Mouse (Mus musculus) c-Kit-negative CD71-positive TER-119-positive erythroid progenitor cells, embryonic 14.5 days (primary cell): Measurements from ENCODE around the gene Prkca.

Source experiments
- DNase-seq: peaks from one replicate; pipeline ENCODE4 v3.0.0-alpha.2; 2013; ENCODE audit warnings: low read depth, low spot score

Gene Prkca

DNA sequence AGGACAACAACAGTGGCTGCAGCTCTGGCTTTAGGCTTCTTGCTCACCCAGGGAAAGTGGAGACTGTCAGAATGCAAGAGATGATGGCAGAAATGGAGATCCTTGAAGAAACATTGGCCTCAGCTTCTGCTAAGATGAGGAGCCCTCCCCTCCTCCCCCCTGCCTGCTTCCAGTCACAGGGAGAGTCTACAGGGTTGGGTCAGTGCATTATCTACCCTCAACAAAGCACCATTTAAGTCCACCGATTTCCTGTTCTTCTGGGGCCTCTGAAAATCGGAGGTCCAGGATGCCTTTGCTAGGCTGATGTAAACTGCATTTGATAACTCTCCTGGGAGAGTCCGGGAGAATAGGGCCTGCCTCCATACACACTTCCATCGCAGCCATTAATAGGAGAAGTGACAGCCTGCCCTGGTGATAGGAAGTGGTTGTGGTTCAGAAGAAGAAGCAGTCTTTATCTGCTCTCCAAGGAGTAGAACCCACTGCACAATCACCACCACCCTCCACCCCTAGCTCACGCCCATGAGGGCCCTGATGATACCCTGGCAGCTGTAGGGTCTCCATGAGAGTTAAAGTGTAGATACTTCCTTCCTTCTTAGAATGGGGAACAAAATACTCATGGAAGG, 108.5 kb downstream of the Prkca start:
- no peak for DNase-seq

DNA sequence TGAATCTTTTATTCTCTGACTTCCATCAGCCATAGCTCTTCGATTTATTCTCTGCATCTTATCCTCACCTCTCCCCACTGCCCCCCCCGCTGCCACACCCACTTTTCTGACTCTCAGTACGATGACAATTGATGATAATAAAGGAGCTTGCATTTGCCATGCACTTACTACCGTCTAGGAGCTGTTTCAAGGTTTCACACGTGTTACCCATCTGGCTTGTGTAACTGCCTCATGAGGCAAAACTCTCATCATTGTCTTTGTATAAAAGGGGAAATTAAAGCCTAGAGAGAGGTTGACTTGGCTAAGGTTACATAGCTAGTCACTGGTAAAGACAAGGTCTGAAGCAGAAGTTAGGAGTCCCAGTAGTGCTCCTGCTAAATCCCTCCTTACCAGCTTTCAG, 110.7 kb downstream of the Prkca start:
- no peak for DNase-seq

GRCm38 (mm10) chr11:108230101-108230500, 113.6 kb downstream of the Prkca start:
- DNase-seq: no peak

DNA sequence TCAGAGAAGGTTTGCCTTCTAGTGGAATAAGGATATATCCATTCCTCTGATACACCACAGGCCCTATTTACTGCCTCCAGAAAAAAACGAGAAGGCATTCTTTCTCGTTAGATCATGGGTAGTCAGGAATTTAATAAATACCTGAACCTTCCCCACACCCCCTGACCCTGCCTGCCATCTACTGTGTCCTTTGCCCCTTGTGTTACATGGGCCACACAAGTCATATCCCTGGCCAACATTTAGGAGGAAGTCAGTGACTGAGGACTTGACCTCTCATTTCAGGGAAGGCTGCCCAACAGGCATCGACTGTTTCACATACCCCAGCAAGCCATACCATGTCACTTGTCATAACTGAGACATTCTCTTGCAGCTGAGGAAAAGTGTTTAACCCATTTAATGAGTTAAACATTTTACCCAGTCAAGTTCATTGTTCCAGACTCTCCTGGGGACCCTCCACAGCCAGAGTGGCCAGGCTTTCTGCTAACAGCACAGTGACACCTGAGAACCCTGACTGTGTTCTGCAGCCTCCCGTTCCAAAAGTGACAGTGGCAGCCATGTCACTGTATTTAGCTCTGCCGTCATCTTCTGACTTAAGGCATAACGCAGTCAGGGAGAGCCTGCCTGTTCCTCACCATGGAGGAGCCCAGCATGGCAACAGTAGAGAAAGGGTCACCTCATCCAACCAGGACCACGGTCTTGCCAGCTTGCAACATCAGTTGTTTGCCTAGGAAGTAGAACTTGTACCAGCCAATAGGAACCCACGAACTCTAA, 114.4 kb downstream of the Prkca start:
- no peak for DNase-seq

DNA sequence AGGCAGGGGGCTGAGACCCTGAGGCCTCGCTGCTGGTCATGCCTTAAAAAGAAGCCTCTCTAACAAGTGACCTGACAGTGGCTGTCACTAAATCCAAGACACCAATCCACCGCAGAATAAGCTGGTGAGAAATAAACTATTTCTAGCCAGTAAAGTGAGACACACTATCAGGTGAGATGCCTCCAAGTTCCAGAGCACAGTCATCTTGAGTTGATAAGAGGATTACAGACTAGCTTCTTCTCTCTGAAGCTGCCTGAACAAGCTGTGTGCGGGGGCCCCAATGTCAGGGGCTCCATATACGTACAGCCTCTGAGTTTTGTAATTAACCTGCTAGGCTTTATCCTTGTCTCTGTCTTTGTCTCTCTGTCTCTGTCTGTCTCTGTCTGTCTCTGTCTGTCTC, 115.2 kb downstream of the Prkca start:
- no peak for DNase-seq

DNA sequence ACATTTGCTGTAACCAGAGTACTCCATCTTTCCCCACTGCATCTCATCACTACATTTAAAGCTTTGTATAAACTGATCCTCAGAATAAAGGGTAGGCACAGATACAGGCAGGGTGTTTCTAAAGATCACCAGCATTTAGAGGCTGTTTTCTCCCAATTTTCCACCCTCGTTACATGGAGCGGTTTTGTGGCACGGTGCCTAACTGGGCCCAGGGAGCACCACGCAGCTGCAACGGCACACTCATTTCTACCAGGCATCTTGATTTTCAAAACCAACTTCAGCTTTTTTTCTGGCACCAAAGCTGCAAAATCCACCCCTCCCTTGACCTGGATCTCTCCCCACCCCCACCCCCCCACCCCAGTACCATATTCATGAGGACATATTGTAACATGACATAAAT, 117.5 kb downstream of the Prkca start:
- DNase-seq: no peak

DNA sequence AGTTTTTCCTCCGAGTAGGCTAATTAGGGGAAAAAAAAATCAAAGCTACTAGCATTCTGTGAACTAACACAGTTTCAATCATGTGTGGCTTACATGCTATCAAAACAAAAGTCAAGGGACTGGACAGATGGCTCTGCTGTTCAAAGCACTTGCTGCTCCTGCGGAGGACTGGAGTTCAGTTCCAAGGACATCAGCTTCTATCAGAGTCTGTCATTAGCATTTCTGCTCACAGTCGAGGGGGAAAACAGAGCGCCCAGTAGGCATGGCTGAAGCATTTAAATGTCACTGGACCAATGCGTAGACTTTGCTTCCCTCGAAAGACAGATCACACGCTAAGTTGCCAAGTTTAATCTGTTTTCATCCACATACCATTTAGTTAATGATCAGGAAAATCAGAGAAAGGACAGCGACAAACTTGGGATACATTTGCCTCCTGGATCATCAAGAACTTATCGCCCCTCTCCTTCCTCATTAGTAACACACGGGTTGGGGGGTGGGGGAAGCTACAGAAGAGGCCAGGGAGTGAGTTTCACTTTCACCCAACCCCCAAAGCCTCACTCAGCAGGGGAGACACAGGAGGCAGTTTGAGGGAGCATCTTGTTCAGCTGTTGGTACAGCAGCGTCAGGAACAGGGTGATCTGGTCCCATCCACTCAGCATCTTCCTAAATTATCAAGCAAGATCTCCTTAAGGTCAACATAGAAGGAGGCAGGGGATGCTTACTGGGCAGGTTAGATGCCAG, 119.3 kb downstream of the Prkca start:
- DNase-seq: no peak

GRCm38 (mm10) chr11:108223613-108224232, 120.0 kb downstream of the Prkca start:
- no peak for DNase-seq

GRCm38 (mm10) chr11:108223154-108223553, 120.6 kb downstream of the Prkca start:
- no peak for DNase-seq

DNA sequence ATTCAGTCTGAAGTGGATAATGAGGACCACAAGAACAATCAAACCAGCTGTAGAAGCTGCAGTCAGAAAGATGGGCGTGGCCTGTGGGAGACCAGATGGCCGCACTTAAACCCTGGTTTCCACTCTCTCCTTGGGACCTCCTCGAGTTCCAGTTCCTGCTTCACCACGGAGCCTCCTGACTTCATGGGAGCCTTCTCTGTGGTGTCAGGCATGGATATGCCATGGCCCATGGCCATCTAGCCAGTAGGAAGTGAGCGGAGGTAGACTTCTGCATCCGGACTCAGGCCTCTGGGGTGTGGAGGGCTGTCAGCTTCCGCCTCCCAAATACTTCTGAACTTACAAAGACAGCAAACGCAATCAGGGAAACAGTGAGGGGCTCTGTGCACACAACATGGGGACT, 121.1 kb downstream of the Prkca start:
- no peak for DNase-seq

DNA sequence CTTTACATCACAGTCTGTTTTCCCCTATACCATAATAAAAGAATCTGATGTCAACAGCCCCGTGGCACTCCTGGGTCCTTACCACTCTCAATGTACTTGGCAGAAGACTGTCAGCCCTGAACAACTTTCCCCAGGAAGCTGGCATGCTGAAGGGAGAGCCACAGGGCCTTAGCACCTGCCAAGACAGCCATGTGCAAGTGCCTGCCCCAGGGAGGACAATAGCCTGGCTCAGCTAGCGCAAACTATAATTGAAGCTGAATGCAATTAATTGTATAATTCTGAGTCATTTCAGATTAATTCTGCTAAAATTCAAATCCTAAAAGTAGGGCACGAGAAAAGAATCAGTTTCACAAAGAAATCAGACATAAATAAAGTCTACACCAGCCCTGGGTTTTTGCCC, 121.7 kb downstream of the Prkca start:
- DNase-seq: no peak

DNA sequence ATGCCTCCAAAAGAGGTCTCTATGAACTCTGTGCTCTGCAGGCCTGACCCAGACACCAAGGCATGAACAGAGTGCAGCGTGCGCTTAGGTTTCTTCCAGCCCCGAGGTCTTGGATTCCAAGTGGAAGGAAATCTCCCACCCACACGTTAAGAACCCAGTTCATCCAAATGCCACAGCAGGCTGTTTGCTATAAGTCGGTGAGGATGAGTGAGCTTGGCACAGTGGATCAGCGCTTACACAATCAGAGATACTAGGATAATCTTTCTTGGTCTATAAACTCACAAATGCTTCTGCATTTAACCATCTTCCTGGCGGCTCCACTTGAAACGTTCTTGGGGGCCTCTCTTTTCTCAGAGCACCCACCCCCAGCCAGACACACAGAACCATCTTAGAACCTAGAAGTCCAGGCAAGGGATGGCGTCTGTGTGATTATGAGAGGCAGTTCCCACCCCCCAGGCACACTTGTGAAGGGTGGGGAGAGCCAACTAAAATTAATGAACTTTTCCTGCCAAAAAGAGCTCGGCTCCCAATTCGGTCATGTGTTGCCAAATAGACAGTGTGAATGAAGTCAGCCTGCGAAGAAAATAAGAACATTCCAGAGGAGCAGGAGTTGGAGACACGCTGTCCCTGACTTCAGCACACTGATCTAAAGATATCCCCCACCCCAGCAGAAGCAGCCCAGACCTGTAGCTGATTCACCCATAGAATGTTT, 122.4 kb downstream of the Prkca start:
- no peak for DNase-seq

DNA sequence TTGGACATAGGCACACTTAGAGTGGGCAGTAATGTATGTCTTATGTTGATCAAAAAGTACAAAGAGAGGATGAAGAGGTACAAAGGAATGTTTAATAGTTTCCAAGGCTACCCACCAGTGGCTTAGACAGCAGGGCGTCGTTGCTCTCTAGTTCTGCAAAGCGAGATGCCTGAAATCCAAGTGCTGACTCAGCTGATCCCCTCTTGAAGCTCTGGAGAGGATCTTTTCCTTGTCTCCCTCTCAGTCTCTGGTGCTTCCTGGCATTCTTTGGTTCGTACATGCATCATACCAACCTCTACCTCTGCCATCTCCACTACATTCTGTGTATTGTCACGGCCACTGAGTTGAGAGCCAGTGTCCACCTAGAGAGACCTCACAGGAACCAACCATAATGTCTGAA, 123.1 kb downstream of the Prkca start:
- DNase-seq: no peak

DNA sequence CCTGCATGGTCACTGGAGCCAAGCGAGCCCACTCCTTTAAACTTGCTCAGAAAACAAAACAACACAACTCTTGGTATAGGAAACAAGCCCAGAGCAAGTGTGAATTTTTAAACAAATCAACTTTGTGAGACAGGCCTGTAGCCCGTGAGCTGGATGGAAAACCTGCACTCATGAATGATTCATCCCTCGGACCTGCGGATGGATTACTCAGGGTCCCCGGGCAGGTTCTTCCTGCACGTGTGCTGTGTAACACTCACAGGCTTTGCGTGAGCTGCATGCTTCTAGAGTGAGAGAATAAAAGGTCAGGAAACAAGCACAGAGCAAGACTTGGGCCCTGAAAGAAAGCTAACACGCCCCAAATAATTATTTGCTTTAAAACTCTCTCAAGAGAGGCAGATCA, 126.7 kb downstream of the Prkca start:
- DNase-seq: no peak

DNA sequence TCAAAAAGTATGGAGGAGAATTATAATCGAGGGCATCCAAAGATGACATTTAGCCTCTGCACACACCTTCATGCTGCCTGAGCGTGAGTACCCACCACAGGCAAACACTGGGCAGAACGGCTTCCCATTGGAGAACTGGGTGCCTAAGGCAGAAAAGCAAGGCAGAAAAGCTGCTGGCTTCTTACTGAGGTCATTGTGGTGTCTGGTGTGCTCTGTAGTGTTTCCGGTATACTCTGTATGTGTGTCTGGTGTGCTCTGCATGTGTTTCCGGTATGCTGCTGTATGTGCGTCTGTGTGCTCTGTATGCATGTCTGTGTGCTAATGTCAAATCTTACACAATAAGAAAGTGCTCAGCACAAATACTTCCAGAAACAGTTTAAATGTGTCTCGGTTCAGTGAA, 127.7 kb downstream of the Prkca start:
- no peak for DNase-seq

DNA sequence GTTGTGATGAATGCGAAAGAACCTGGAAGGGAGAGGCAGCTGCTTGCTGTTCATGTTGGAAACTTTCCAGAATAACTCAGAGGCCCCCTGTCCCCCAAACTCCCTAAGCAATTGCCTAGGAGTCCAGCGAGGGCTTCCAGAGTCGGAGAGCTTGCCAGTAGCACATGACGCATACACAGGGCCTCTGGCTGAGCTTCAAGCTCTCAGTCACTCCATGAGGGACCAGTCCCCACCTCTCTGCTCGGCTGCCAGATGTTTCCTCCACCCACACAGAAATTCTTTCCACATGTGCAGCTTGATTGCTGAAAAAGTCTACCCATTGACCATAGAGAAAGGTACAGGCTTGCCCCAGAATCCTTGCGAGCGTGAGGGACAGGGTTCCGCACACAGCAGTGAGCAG, 128.3 kb downstream of the Prkca start:
- DNase-seq: no peak

GRCm38 (mm10) chr11:108214521-108215223, 129.1 kb downstream of the Prkca start:
- DNase-seq: no peak

DNA sequence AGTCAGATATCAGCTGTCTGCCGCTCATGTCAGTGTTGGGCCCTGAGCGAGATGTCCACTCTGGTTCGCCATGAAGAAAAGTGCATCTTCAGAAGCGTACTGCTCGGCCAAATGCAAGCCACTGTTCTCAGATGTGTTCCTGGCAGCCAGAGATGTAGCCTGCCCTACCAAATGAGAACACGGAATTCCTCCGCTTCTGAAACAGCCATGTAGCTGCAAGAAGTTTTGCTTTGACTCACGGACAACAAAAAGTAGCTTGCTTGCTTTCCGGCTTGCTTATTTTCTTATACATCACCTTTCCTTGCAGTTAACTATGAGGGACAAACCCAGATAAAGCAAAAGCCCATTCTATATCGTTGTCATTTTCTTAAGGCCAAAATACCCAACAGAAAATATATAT, 129.9 kb downstream of the Prkca start:
- DNase-seq: no peak

DNA sequence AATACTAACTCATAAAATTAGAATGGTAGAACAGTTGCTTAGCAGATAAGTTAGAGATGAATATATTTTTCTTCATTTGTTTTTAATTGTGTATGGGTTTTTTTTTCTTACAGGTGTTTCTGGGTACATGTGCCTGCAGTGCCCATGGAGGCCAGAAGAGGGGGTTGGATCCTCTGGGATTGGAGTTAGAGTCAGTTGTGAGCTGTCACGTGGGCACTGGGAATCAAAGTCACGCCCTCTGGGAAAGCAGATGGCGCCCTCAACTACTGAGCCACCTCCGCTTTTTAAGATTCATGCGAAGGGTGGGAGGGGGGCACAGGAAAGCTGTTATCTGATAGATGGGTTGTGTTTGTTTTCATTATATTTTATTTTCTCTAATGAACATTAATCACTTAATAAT, 131.1 kb downstream of the Prkca start:
- DNase-seq: no peak

DNA sequence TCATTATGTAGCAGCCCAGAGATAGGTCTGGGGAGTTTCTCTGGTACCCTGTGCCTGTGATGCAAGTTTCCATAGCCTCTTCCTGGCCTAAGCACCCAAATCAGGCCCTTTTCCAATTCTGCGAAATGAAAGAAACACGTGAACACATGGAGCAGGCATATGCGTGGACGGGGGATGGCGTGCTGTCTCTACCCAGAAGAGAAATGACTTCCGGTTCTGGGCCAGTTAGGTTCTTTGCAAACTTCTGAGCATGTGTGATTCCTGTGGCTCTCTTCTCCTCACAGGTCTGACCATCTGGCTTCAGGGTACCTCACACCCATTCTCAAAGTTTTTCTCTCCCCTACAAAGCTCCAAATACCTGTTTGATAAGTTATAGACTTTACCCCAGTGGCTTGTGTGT, 131.7 kb downstream of the Prkca start:
- no peak for DNase-seq

GRCm38 (mm10) chr11:108210749-108211148, 133.0 kb downstream of the Prkca start:
- no peak for DNase-seq
